Comparison of ENCODE assay signal across 14 mouse cellular contexts in the genomic region with DNA sequence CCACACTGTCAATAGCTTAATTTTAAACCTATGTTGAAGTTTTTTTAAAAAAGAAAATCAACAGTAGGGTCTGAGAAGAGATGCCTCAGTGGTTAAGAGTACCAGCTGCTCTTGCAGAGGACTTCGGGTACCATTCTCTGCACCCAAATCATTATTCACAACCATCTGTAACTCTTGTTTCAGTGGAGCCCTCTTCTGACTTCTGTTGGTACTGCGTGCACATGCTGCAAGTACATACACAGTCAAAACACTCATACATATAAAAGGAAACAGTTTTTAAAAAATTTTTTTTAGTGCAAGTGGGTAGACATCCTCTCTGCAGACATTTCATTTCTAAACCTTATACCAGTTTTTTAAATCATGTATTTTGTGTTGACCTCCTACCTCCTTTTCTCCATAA.
A peak's percentile ranks its signal among the peaks of the same experiment; 100 is the strongest.
DNase-seq lines count a peak whose midpoint lies in the region; ATAC-seq and TF ChIP-seq lines count a peak whose summit lies in the region.
"Had no signal": no experiment of that assay in that cellular context is flagged by ENCODE, and none has a peak within 500 bp of the region (broad histone marks: within the 10 kb centered on the region; RNA-seq: fewer than 3 reads in every experiment).

No protein-coding gene starts in this region.

- DNase-seq in adrenal gland, postnatal 10 days = peak; percentile 3
- no peak for DNase-seq in adrenal gland, adult 8-10 months
- peak; percentile 4 for DNase-seq in kidney, adult 2 months
- DNase-seq in kidney, adult 11 months = no peak
- DNase-seq in testis, postnatal 10 days (ENCODE audit: low spot score) = peak; percentile 37
- DNase-seq in testis, postnatal 14 days (ENCODE audit: low spot score) = no peak
- no peak for DNase-seq in urinary bladder, adult 2 months (ENCODE audit: low spot score)
- DNase-seq: cerebellum, adult 9-11 months; gastrocnemius, postnatal 14 days; right cerebral cortex, postnatal 14 days had no signal

- no peak overlapping the region for H3K4me3 ChIP-seq in kidney, adult 2 months (ENCODE audit: insufficient read depth, low read depth, low read length)
- H3K4me3 ChIP-seq: forebrain, embryonic 13.5 days; limb, embryonic 13.5 days had no signal

- WGBS in kidney, adult 2 months = 86% methylated on average over 2 of the region's 2 CpGs

- H3K36me3 ChIP-seq in kidney, adult 2 months (ENCODE audit: control insufficient read depth, insufficient read depth, low read length) = no peaks in the 10 kb centered on the region
- H3K36me3 ChIP-seq: limb, embryonic 13.5 days had no signal

- no peak overlapping the region for H3K27ac ChIP-seq in kidney, adult 2 months (ENCODE audit: insufficient read depth, low read depth, low read length)
- H3K27ac ChIP-seq: forebrain, embryonic 13.5 days; limb, embryonic 13.5 days had no signal

- TF ChIP-seq CTCF in kidney, adult 2 months (conservative IDR thresholded peaks at IDR 0.05; ENCODE audit: insufficient read depth, insufficient read length, low read depth, low read length) = no peak

- H3K4me1 ChIP-seq in kidney, adult 2 months (ENCODE audit: control insufficient read depth, insufficient read depth, low read length) = no peaks in the 10 kb centered on the region
- H3K4me1 ChIP-seq: forebrain, embryonic 13.5 days; limb, embryonic 13.5 days had no signal

- no peaks in the 10 kb centered on the region for H3K27me3 ChIP-seq in kidney, adult 2 months (replicated peaks; ENCODE audit: control insufficient read depth, insufficient read depth, low read length)
- H3K27me3 ChIP-seq: forebrain, embryonic 13.5 days; limb, embryonic 13.5 days had no signal

- no peak for ATAC-seq in megakaryocyte, adult 5-6 weeks (ENCODE audit: poor library complexity, severe bottlenecking)
- ATAC-seq: forebrain, embryonic 13.5 days; midbrain, embryonic 16.5 days had no signal

- no peak for TF ChIP-seq POLR2A in kidney, adult 2 months (IDR thresholded peaks at IDR 0.05; ENCODE audit: low read depth, low read length)

Comparison
In these comparisons a context has a peak if more than half of its experiments do, and no peak if none do; other contexts are left out.
1. DNase-seq: peak in adrenal gland, postnatal 10 days (single experiment), kidney, adult 2 months (single experiment) and testis, postnatal 10 days (single experiment); none in adrenal gland, adult 8-10 months (single experiment), kidney, adult 11 months (single experiment), testis, postnatal 14 days (single experiment) and urinary bladder, adult 2 months (single experiment).